Mouse (Mus musculus) right cerebral cortex, postnatal 36 days (tissue): ENCODE data around the gene Mterf4.

Experiments used
- DNase-seq, 2 experiments: peaks; one replicate each; pipeline ENCODE4 v3.0.0; 2022; ENCODE audit warnings: low spot score in 2 of 2, mixed read lengths in 1 of 2

The Mterf4 gene

GRCm38 (mm10) chr1:93267207-93267606, 38.5 kb downstream of the Mterf4 start:
- DNase-seq: no peak

DNA sequence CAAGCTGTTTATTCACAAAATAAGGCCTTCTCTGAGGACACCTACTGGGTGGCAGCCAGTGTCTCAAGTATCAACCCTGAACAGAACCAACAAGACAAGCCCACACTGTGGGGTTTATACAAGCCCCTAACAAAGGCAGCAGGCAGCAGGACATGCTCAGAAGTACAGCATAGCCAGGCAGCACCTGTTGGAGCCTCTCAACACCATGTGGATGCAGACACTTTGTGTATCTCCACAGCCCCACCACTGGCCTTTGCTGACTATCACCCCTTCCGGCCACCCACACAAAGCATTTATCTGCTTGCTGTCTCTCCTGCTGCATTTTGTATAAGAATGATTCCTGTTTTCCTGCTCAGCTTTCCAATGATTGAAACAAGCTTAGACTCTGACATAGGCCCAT, 48.2 kb downstream of the Mterf4 start:
- no peak for DNase-seq

GRCm38 (mm10) chr1:93255761-93256160, 50.0 kb downstream of the Mterf4 start:
- DNase-seq: no peak

- no peak for DNase-seq
Measured at GRCm38 (mm10) chr1:93252586-93252985, 53.1 kb downstream of the Mterf4 start.
